Mouse (Mus musculus) heart, postnatal 14 days (tissue): ENCODE measurements around the gene Smug1. TPM values are rescaled to one million over a fixed set of nuclear protein-coding genes. Genes with fewer than 3 reads are reported as not detected.

Experiments used
- DNase-seq, 2 experiments: peaks; one replicate each; pipeline ENCODE4 v3.0.0; 2021 to 2022
- intact Hi-C: fragments of 180-260 bp; cut with DNase I; formaldehyde crosslinking; loops from one replicate; pipeline ENCODE4 v1.15.1; 2025
- total RNA-seq, 2 experiments: library from RNA; stranded (reverse); gene quantifications; 2 replicates each; pipeline ENCODE4 v1.2.3; 2021

Gene Smug1
- total RNA-seq, 2 experiments from 2014 or later = 13.5 to 14.0 TPM

- peak in 1 of 2 experiments; percentile 15 for DNase-seq
- intact Hi-C loops = no loop called here
These were observed 54.6 kb downstream of the Smug1 start for GRCm38 (mm10) chr15:103112309-103112708.

- no peak for DNase-seq
- intact Hi-C loops = no loop called here
These were observed 57.0 kb downstream of the Smug1 start for GRCm38 (mm10) chr15:103109940-103110339.

GRCm38 (mm10) chr15:103108066-103108676 is 58.7 kb downstream of the Smug1 start:
- no peak for DNase-seq
- intact Hi-C loops = no loop called here

GRCm38 (mm10) chr15:103106201-103106600 is 60.7 kb downstream of the Smug1 start:
- no peak for DNase-seq
- intact Hi-C loops = no loop called here

Other genes starting within 250 kb of the Smug1 start
- gene Hoxc13, start 246.0 kb downstream of the Smug1 start, total RNA-seq = not detected
- gene Hoxc12, start 230.3 kb downstream of the Smug1 start, total RNA-seq = not detected
- gene Hoxc11, start 212.7 kb downstream of the Smug1 start, total RNA-seq = not detected
- gene Hoxc10, start 200.3 kb downstream of the Smug1 start, total RNA-seq = not detected
- not detected for gene Hoxc5, start 199.6 kb downstream of the Smug1 start, total RNA-seq
- not detected for gene Hoxc9, start 190.7 kb downstream of the Smug1 start, total RNA-seq
- gene Hoxc8, start 176.5 kb downstream of the Smug1 start, total RNA-seq = not detected
- gene Hoxc6, start 168.8 kb downstream of the Smug1 start, total RNA-seq = not detected
- under 1 TPM in 1 of 2 experiments, not detected in 1; 0.31 TPM for gene Hoxc4, start 148.2 kb downstream of the Smug1 start, total RNA-seq
- gene Cbx5, start 72.7 kb upstream of the Smug1 start, total RNA-seq = 10 to 100 TPM; 54.6 to 65.4 TPM
- gene Hnrnpa1, start 73.3 kb upstream of the Smug1 start, total RNA-seq = 100 to 1,000 TPM; 174 to 180 TPM
- under 1 TPM; 0.60 to 0.83 TPM for gene Nfe2, start 91.3 kb upstream of the Smug1 start, total RNA-seq
- 10 to 100 TPM; 58.9 to 63.6 TPM for gene Copz1, start 105.6 kb upstream of the Smug1 start, total RNA-seq
- gene Gpr84, start 143.5 kb upstream of the Smug1 start, total RNA-seq = not detected
- gene Zfp385a, start 173.0 kb upstream of the Smug1 start, total RNA-seq = 10 to 100 TPM; 16.6 to 18.4 TPM
- 10 to 100 TPM; 61.1 to 70.4 TPM for gene Itga5, start 199.7 kb upstream of the Smug1 start, total RNA-seq